Mouse (Mus musculus): ENCODE measurements at regions not wholly inside any gene's neighbourhood (a gene's known extent, or its start where the extent isn't known, plus 50 kb on each side); places are given as distances from the start of the nearest gene placed in this dataset.

GRCm38 (mm10) chr15:90125146-90125545 lies 99.0 kb upstream of the Alg10b start:
- Histone ChIP-seq H3K9me3 (replicated peaks) (no peaks in the 10 kb centered on the region), H3K4me1 (replicated peaks) (no peaks in the 10 kb centered on the region), H3K4me2 (no peak overlapping the region), H3K9ac (no peak overlapping the region), H3K36me3 (replicated peaks) (no peaks in the 10 kb centered on the region), H3K4me3 (replicated peaks) (no peak overlapping the region), H3K27ac (replicated peaks) (no peak overlapping the region), H3K27me3 (no peaks in the 10 kb centered on the region)
- WGBS (ENCODE audit: insufficient replicate concordance) = 59% methylated on average over 8 of the region's 8 CpGs
- ATAC-seq (ENCODE audit: insufficient read depth) = no peak

GRCm38 (mm10) chr15:90131777-90132176 lies 92.3 kb upstream of the Alg10b start:
- H3K4me2 ChIP-seq = no peak overlapping the region
- H3K27me3 ChIP-seq = no peaks in the 10 kb centered on the region
- no peaks in the 10 kb centered on the region for H3K9me3 ChIP-seq (replicated peaks)
- H3K27ac ChIP-seq (replicated peaks) = no peak overlapping the region
- no peak overlapping the region for H3K9ac ChIP-seq
- 55% methylated on average over 5 of the region's 5 CpGs for WGBS (ENCODE audit: insufficient replicate concordance)
- ATAC-seq (ENCODE audit: insufficient read depth) = no peak
- no peak overlapping the region for H3K4me3 ChIP-seq (replicated peaks)
- no peaks in the 10 kb centered on the region for H3K4me1 ChIP-seq (replicated peaks)
- H3K36me3 ChIP-seq (replicated peaks) = no peaks in the 10 kb centered on the region

GRCm38 (mm10) chr15:90140966-90141365 lies 83.1 kb upstream of the Alg10b start:
- Histone ChIP-seq H3K4me3 (replicated peaks) (no peak overlapping the region), H3K27me3 (no peaks in the 10 kb centered on the region), H3K4me1 (replicated peaks) (no peaks in the 10 kb centered on the region), H3K27ac (replicated peaks) (no peak overlapping the region), H3K9me3 (replicated peaks) (no peaks in the 10 kb centered on the region), H3K36me3 (replicated peaks) (no peaks in the 10 kb centered on the region), H3K9ac (no peak overlapping the region), H3K4me2 (no peak overlapping the region)
- ATAC-seq (ENCODE audit: insufficient read depth) = no peak
- WGBS (ENCODE audit: insufficient replicate concordance) = 35% methylated on average over 5 of the region's 5 CpGs

GRCm38 (mm10) chr15:90148663-90149062 lies 75.4 kb upstream of the Alg10b start:
- Histone ChIP-seq H3K4me2 (no peak overlapping the region), H3K9ac (no peak overlapping the region), H3K4me3 (replicated peaks) (no peak overlapping the region), H3K27ac (replicated peaks) (no peak overlapping the region), H3K36me3 (replicated peaks) (no peaks in the 10 kb centered on the region), H3K9me3 (replicated peaks) (no peaks in the 10 kb centered on the region), H3K27me3 (no peaks in the 10 kb centered on the region), H3K4me1 (replicated peaks) (no peaks in the 10 kb centered on the region)
- ATAC-seq (ENCODE audit: insufficient read depth) = no peak

GRCm38 (mm10) chr15:90153821-90154560 lies 70.1 kb upstream of the Alg10b start:
- H3K4me3 ChIP-seq (replicated peaks) = no peak overlapping the region
- H3K9ac ChIP-seq = no peak overlapping the region
- no peaks in the 10 kb centered on the region for H3K4me1 ChIP-seq (replicated peaks)
- no peaks in the 10 kb centered on the region for H3K9me3 ChIP-seq (replicated peaks)
- 66% methylated on average over 10 of the region's 10 CpGs for WGBS (ENCODE audit: insufficient replicate concordance)
- H3K27me3 ChIP-seq = no peaks in the 10 kb centered on the region
- H3K4me2 ChIP-seq = no peak overlapping the region
- no peak for ATAC-seq (ENCODE audit: insufficient read depth)
- no peaks in the 10 kb centered on the region for H3K36me3 ChIP-seq (replicated peaks)
- no peak overlapping the region for H3K27ac ChIP-seq (replicated peaks)
